Mouse (Mus musculus) embryonic fibroblast, embryonic 13.5 days (primary cell): ENCODE results near the gene Zscan2. TPM values are rescaled to one million over a fixed set of nuclear protein-coding genes. Genes with fewer than 3 reads are reported as not detected.
A peak's percentile ranks its signal among the peaks of the same experiment; 100 is the strongest.

ENCODE experiments used
- H3K27ac ChIP-seq: 2 replicates; pipeline ENCODE4 v1.5.1; 2012; ENCODE audit warnings: low read length, control low read depth, inconsistent platforms; ENCODE audit not compliant: insufficient read depth
- H3K4me1 ChIP-seq: 2 replicates; pipeline ENCODE4 v1.6.1; 2011; ENCODE audit warnings: low read length; ENCODE audit not compliant: control insufficient read depth, insufficient read depth
- H3K4me3 ChIP-seq: 2 replicates; pipeline ENCODE4 v1.5.1; 2011; ENCODE audit warnings: mild to moderate bottlenecking, control low read depth, low read length; ENCODE audit not compliant: insufficient read depth
- CTCF ChIP-seq: IDR thresholded peaks from 2 replicates; pipeline ENCODE4 v1.5.1; 2011; ENCODE audit warnings: mild to moderate bottlenecking, control low read depth, low read length, moderate library complexity, borderline replicate concordance; ENCODE audit not compliant: insufficient read depth
- POLR2A ChIP-seq: IDR thresholded peaks from 2 replicates; pipeline ENCODE4 v1.6.1; 2011; ENCODE audit warnings: low read depth, mild to moderate bottlenecking, control low read depth, low read length, moderate library complexity
- polyA plus RNA-seq: library from polyadenylated mRNA; stranded (reverse); fragments of >200 nt; gene quantifications from 2 replicates; pipeline ENCODE4 v1.2.4, GENCODE M21; 2011; ENCODE audit warnings: low read depth; ENCODE audit not compliant: missing spikeins, insufficient read length

Gene Zscan2
- polyA plus RNA-seq, 1 experiment: 5.1 TPM

DNA sequence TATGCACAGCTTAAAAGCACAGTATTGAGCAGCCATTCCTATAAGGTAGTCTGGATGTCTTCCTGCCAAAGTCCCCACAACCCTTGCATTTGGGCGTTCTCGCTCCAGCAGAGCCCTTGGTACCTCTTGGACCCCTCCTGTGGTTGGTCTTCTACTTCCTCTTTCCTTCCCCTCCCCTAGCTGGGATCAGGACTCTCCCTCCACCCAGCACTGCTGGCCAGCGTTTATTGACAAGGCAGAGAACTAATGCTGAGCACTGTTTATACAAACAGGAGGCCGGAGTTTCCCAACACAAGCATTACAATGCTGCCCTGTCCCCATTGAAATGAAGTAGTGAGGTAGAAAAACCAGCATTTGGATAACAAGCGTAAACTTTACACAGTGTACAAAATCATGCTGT is 12.3 kb downstream of the Zscan2 start:
- no peak overlapping the region for H3K4me3 ChIP-seq
- no peak overlapping the region for H3K27ac ChIP-seq
- H3K4me1 ChIP-seq: no peaks in the 10 kb centered on the region
- TF ChIP-seq CTCF (no peak), POLR2A (no peak)

DNA sequence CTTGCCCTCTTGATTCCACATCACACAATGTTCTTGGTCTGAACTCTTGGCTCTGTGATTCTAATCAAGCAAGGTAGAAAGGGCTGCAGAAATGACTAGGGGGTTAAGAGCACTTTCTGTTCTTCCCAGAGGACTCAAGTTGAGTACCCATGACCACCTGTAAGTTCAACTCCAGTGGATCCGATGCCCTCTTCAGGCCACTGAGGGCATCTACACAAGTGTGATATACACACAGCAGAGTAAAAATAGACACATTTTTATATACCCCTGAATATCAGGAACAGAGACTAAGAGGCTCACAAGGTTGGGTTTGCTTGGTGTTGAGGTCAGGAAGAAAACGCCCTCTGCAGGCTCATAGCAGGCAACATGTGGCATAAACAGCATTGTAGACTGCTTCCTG is 12.9 kb downstream of the Zscan2 start:
- no peak for TF ChIP-seq POLR2A
- no peak for TF ChIP-seq CTCF
- Histone ChIP-seq H3K27ac (no peak overlapping the region), H3K4me3 (no peak overlapping the region), H3K4me1 (no peaks in the 10 kb centered on the region)

DNA sequence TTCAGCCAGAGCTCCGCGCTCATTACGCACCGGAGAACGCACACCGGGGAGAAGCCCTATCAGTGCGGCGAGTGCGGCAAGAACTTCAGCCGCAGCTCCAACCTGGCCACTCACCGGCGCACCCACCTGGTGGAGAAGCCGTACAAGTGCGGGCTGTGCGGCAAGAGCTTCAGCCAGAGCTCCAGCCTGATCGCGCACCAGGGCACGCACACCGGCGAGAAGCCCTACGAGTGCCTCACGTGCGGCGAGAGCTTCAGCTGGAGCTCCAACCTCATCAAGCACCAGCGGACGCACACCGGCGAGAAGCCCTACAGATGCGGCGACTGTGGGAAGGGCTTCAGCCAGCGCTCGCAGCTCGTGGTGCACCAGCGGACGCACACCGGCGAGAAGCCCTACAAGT is 15.0 kb downstream of the Zscan2 start:
- H3K27ac ChIP-seq: no peak overlapping the region
- H3K4me3 ChIP-seq: no peak overlapping the region
- H3K4me1 ChIP-seq: no peaks in the 10 kb centered on the region
- TF ChIP-seq CTCF (no peak), POLR2A (no peak)

DNA sequence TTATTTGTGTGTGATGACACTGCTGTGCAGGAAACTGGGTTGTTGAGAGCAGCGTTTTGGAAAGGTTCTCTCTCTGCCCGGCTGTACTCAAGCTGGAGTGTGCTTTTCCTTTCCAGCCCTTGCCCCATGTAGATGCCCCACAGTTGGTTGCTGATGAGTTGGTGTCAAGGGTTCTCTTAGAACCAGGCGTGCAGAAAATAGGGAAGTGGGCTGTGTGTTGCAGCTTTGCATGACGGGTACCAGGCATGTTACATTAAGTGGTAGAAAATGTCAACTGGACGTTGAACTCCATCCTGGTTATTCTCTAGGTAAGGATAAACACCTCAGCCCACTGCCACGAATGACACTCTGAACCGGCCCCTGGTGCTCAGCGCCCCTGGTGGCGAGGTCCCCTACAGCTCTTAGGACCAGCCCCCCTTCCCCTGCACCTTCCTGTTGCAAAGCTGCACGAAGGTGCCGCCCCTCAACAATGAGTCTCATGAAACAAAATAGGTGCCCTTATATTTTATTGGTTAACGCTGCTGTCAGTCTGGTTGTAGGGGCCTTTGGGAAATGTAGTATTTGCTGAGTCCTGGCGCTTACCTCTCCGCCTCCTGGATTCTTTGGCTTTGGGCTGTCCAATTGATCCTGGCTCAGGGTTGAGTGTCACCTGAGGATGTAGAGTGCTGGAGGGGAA is 22.2 kb downstream of the Zscan2 start:
- Histone ChIP-seq H3K4me1 (no peaks in the 10 kb centered on the region), H3K27ac (no peak overlapping the region), H3K4me3 (no peak overlapping the region)
- TF ChIP-seq CTCF (0 out of 2 replicates have a peak, but pooled peaks have one; percentile 3), POLR2A (no peak)

DNA sequence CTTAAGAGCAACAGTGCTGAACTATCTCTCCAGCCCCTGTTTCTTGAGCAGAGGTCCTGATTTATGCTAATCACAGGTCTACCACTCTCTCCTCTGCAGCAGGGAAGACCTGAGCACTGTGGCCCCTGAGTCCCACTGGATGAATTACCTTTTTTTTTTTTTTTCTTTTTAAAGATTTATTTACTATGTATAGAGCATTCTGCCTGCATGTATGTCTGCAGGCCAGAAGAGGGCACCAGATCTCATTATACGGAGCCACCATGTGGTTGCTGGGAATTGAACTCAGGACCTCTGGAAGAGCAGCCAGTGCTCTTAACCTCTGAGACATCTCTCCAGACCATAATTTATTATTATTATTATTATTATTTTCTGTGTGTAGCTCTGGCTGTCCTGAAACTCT is 24.9 kb downstream of the Zscan2 start:
- Histone ChIP-seq H3K4me1 (no peaks in the 10 kb centered on the region), H3K4me3 (no peak overlapping the region), H3K27ac (no peak overlapping the region)
- TF ChIP-seq POLR2A: no peak
- no peak for TF ChIP-seq CTCF

DNA sequence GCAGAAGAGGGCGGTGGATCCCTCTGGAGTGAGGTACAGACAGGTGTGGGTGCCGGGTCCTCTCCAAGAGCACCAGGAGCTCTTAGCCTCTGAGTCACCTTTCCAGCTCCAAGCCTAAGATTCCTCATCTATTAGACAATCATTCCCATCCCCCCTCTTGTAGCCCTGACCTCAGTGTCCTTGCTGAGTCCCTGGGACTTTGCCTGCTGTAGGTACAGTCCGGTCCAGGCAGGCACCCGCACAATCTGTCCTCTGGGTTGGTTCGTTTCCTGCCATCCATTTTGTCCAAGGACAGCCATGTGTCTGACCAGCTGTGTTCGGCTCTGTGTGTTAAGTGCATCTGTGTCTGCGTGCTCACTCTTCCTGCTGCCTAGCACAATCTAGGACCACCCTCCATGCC is 27.9 kb downstream of the Zscan2 start:
- TF ChIP-seq POLR2A (no peak), CTCF (no peak)

DNA sequence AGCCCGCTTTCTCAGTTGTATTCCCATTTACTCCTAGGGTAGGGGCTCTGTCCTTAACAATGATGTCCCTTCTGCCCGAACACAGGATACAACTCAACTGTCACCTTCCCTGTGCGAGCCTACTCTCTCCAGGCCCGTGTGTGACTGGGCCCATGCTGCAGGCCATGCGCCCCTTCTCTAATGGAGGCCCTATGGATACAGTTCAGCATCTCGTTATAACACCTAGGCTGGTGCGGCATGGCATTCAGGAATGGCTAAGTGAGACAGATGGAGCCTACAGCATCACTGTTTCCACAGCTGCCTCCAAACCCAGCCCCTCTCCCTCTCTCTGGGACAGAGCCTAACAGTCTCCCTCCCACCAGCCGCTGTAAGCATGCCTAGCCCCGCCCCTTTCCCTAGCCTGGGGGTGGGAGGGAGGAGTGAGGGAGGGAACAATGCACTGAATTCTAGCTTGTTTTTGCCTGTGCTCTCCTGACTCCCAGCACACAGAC is 28.3 kb downstream of the Zscan2 start:
- no peak overlapping the region for H3K4me3 ChIP-seq
- H3K4me1 ChIP-seq: no peaks in the 10 kb centered on the region
- H3K27ac ChIP-seq: no peak overlapping the region
- TF ChIP-seq CTCF (no peak), POLR2A (peak; percentile 32; the same call in 1 of the 2 replicates)

More for the DNA sequence above, 27.9 kb downstream of the Zscan2 start:
- no peak overlapping the region for H3K27ac ChIP-seq
- no peaks in the 10 kb centered on the region for H3K4me1 ChIP-seq
- no peak overlapping the region for H3K4me3 ChIP-seq

DNA sequence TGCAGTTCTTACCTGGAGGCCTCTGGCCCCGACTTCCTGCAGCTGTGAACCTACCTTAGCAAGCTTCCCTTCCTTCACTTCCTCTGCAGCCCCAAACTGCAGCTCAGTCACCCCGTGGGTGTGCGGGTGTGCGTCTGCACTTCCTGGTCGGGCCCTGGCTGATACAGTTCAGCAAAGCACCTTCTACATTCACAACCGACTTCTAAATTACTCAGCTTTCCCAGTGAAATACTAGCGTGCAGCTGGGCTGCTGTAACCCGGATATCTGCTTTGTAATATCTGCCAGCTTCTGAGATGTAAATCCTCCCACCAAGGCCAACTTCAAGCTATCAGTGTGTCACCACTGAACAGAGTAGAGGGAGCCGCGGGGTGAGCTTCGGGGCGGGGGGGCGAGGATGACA is 29.1 kb downstream of the Zscan2 start:
- Histone ChIP-seq H3K4me3 (no peak overlapping the region), H3K27ac (no peak overlapping the region), H3K4me1 (no peaks in the 10 kb centered on the region)
- TF ChIP-seq POLR2A: no peak
- TF ChIP-seq CTCF: no peak

DNA sequence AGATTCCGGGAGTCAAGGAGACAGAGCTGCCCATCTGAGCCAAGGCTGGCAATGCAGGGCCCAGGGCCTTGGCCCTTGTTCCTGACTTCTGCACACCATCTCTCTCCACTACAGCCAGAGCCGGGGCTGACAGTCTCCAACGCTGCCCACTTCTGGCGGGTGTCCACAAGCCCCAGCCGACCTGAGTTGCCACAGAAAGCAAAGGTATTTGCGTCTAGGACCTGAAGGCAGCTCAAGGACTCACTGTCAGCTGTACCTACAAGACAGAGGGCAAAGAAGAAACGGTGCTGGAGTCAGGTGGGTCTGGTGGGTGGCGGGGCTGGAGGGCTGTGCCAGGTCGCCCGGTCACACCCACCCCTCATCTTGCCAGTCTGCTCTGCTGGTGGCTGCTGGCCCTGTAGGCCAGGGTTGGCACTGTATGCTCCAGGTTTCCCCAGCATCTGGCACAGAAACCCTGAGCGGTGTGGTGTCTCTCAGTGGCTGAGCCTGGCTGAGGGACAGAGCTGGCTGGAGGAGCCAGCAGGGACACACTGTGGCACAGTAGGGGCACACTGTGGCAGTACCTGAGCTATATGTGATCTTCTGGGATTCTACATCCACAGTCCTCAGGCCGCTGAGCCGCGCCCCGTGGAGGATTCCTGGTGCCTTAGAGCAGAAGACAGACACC is 32.5 kb downstream of the Zscan2 start:
- TF ChIP-seq POLR2A: no peak
- TF ChIP-seq CTCF: no peak

DNA sequence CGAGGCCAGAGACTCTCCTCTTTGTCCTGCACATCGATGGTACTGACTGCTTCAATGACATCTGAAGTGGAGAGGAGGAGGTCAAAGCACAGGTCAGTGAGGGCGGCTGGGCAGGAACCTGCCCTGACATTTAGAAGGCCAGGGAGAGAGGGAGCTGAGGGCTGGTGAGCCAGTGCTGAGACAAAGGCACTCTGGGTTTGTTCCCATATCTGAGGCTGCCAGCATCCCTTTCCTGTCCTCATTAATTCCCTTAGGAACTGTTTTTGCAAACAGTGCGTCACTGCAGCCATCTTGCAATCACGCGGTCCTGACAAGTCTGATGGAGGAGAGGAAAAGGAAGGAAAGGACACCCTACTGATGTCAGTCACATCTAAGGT is 33.0 kb downstream of the Zscan2 start:
- H3K27ac ChIP-seq: no peak overlapping the region
- no peak overlapping the region for H3K4me3 ChIP-seq
- TF ChIP-seq CTCF (no peak), POLR2A (no peak)
- H3K4me1 ChIP-seq: no peaks in the 10 kb centered on the region

More for the DNA sequence above, 32.5 kb downstream of the Zscan2 start:
- H3K4me1 ChIP-seq: no peaks in the 10 kb centered on the region
- no peak overlapping the region for H3K4me3 ChIP-seq
- no peak overlapping the region for H3K27ac ChIP-seq

DNA sequence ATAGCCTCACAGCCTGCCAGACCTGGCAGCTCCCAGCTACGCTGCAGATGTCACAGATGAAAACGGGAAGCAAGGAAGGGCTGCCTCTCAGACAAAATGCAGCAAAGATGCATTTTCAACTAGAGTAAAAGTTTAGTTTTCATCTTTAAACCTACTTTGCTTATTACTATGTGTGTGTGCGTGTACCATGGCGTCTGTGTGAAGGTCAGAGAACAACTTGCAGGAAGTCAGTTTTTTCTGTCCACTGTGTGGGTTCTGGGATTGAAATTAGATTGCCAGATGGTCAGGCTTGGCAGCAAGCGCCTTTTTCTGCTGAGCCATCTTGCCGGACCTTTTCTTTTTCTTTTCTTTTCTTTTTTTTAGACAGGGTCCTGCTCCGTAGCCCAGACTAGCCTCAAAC is 33.5 kb downstream of the Zscan2 start:
- TF ChIP-seq POLR2A (no peak), CTCF (no peak)
- H3K4me3 ChIP-seq: no peak overlapping the region
- H3K4me1 ChIP-seq: no peaks in the 10 kb centered on the region
- no peak overlapping the region for H3K27ac ChIP-seq
